Mouse (Mus musculus) olfactory bulb, adult 2 months (tissue): Measurements from ENCODE around the gene Elob.

Experiments
- CTCF ChIP-seq: fragments of 200-500 bp; IDR thresholded peaks from 2 replicates; pipeline ENCODE4 v1.5.1; 2012; ENCODE audit warnings: low read depth, mild to moderate bottlenecking, low read length, moderate library complexity; ENCODE audit not compliant: insufficient read depth
- POLR2A ChIP-seq: fragments of 200-500 bp; IDR thresholded peaks from 2 replicates; pipeline ENCODE4 v1.6.1; 2012; ENCODE audit warnings: mild to moderate bottlenecking, low read depth, low read length, moderate library complexity; ENCODE audit not compliant: insufficient read depth

- TF ChIP-seq CTCF: no peak
- TF ChIP-seq POLR2A: no peak
Observed at GRCm38 (mm10) chr17:23862926-23863325, 34.0 kb upstream of the Elob start.
